Mouse (Mus musculus) retina, embryonic 14.5 days (tissue): ENCODE results near the gene Ankfn1.

ENCODE experiments used
- DNase-seq: peaks from one replicate; pipeline ENCODE4 v3.0.0-alpha.2; 2015; ENCODE audit warnings: low spot score

Ankfn1 gene

GRCm38 (mm10) chr11:89579111-89579510 lies 198.3 kb downstream of the Ankfn1 start:
- no peak for DNase-seq

GRCm38 (mm10) chr11:89574269-89574838 lies 203.1 kb downstream of the Ankfn1 start:
- DNase-seq = no peak

GRCm38 (mm10) chr11:89569391-89570145 lies 207.9 kb downstream of the Ankfn1 start:
- DNase-seq = no peak

- no peak for DNase-seq
These were observed 209.2 kb downstream of the Ankfn1 start for GRCm38 (mm10) chr11:89568246-89568645.

GRCm38 (mm10) chr11:89551441-89551840 lies 226.0 kb downstream of the Ankfn1 start:
- DNase-seq = no peak

GRCm38 (mm10) chr11:89550921-89551320 lies 226.5 kb downstream of the Ankfn1 start:
- DNase-seq = no peak

GRCm38 (mm10) chr11:89548786-89549185 lies 228.7 kb downstream of the Ankfn1 start:
- DNase-seq = no peak

- peak; percentile 83 for DNase-seq
These were observed 231.3 kb downstream of the Ankfn1 start for GRCm38 (mm10) chr11:89546164-89546563.

GRCm38 (mm10) chr11:89544856-89545817 lies 232.3 kb downstream of the Ankfn1 start:
- peak; percentile 41 for DNase-seq

- no peak for DNase-seq
These were observed 239.1 kb downstream of the Ankfn1 start for GRCm38 (mm10) chr11:89538376-89538775.

GRCm38 (mm10) chr11:89527800-89528430 lies 249.5 kb downstream of the Ankfn1 start:
- peak; percentile 62 for DNase-seq

- DNase-seq = no peak
These were observed 262.0 kb downstream of the Ankfn1 start for GRCm38 (mm10) chr11:89515501-89515901.

- DNase-seq = peak; percentile 58
These were observed 268.7 kb downstream of the Ankfn1 start for GRCm38 (mm10) chr11:89508675-89509324.

GRCm38 (mm10) chr11:89506595-89507245 lies 270.7 kb downstream of the Ankfn1 start:
- no peak for DNase-seq

- no peak for DNase-seq
These were observed 272.4 kb downstream of the Ankfn1 start for GRCm38 (mm10) chr11:89505046-89505445.

GRCm38 (mm10) chr11:89501796-89502195 lies 275.7 kb downstream of the Ankfn1 start:
- peak; percentile 38 for DNase-seq

GRCm38 (mm10) chr11:89500961-89501360 lies 276.5 kb downstream of the Ankfn1 start:
- DNase-seq = no peak

GRCm38 (mm10) chr11:89481084-89481483 lies 296.4 kb downstream of the Ankfn1 start:
- no peak for DNase-seq

GRCm38 (mm10) chr11:89476927-89477326 lies 300.5 kb downstream of the Ankfn1 start:
- no peak for DNase-seq

GRCm38 (mm10) chr11:89476047-89476446 lies 301.4 kb downstream of the Ankfn1 start:
- DNase-seq = no peak

- DNase-seq = no peak
These were observed 304.6 kb downstream of the Ankfn1 start for GRCm38 (mm10) chr11:89472871-89473270.
